8 mouse cellular contexts compared by ENCODE assay signal in genomic region chr5:30870131-30870406, GRCm38 (mm10). TPM values are rescaled to one million over a fixed set of nuclear protein-coding genes. Genes with fewer than 3 reads are reported as not detected.
A peak's percentile ranks its signal among the peaks of the same experiment; 100 is the strongest.
DNase-seq lines count a peak whose midpoint lies in the region; ATAC-seq and TF ChIP-seq lines count a peak whose summit lies in the region.

No protein-coding gene starts in this region.

- no peak for DNase-seq in left cerebral cortex, adult 2 months (ENCODE audit: extremely low spot score in 1 of 2, low spot score in 2 of 2)
- no peak for DNase-seq in left cerebral cortex, postnatal 10 days (ENCODE audit: extremely low spot score in 1 of 2, low spot score in 2 of 2)
- DNase-seq in adrenal gland, postnatal 10 days = no peak
- no peak for DNase-seq in cerebellum, adult 18-20 months
- DNase-seq in layer of hippocampus, postnatal 14 days (ENCODE audit: low spot score in 2 of 2) = no peak

- H3K4me2 ChIP-seq in embryonic facial prominence, embryonic 13.5 days = peak overlapping the region; percentile 82
- peak overlapping the region; percentile 71 for H3K4me2 ChIP-seq in intestine, embryonic 15.5 days (replicated peaks)
- H3K4me2 ChIP-seq in neural tube, embryonic 12.5 days (replicated peaks) = peak overlapping the region; percentile 86

- H3K27me3 ChIP-seq in embryonic facial prominence, embryonic 13.5 days = no peaks in the 10 kb centered on the region
- no peaks in the 10 kb centered on the region for H3K27me3 ChIP-seq in intestine, embryonic 15.5 days (replicated peaks)
- no peaks in the 10 kb centered on the region for H3K27me3 ChIP-seq in neural tube, embryonic 12.5 days (replicated peaks)

- H3K9ac ChIP-seq in embryonic facial prominence, embryonic 13.5 days = peak overlapping the region; percentile 96
- peak overlapping the region; percentile 95 for H3K9ac ChIP-seq in intestine, embryonic 15.5 days
- peak overlapping the region; percentile 88 for H3K9ac ChIP-seq in neural tube, embryonic 12.5 days

- no peak for TF ChIP-seq CTCF in left cerebral cortex, adult 2 months (IDR thresholded peaks at IDR 0.05)

- intact Hi-C loops in left cerebral cortex, adult 2 months (cut with DNase I) = loop anchor here (1.0 kb wide), 1 partner anchor 17 kb away; no protein-coding TSS in a partner anchor
- intact Hi-C loops in left cerebral cortex, postnatal 10 days (cut with DNase I) = no loop called here

- peaks cover 17% of the 10 kb centered on the region for H3K4me1 ChIP-seq in embryonic facial prominence, embryonic 13.5 days
- H3K4me1 ChIP-seq in intestine, embryonic 15.5 days (replicated peaks) = peaks cover 12% of the 10 kb centered on the region
- H3K4me1 ChIP-seq in neural tube, embryonic 12.5 days = peaks cover 9% of the 10 kb centered on the region

- no peaks in the 10 kb centered on the region for H3K9me3 ChIP-seq in embryonic facial prominence, embryonic 13.5 days
- no peaks in the 10 kb centered on the region for H3K9me3 ChIP-seq in intestine, embryonic 15.5 days
- no peaks in the 10 kb centered on the region for H3K9me3 ChIP-seq in neural tube, embryonic 12.5 days

- H3K4me3 ChIP-seq in left cerebral cortex, adult 2 months = peak overlapping the region; percentile 88
- H3K4me3 ChIP-seq in embryonic facial prominence, embryonic 13.5 days = peak overlapping the region; percentile 87
- peak overlapping the region; percentile 88 for H3K4me3 ChIP-seq in intestine, embryonic 15.5 days (replicated peaks)
- peak overlapping the region; percentile 83 for H3K4me3 ChIP-seq in neural tube, embryonic 12.5 days

- peak overlapping the region; percentile 82; the same call in 1 of the 2 replicates for H3K27ac ChIP-seq in left cerebral cortex, adult 2 months
- H3K27ac ChIP-seq in embryonic facial prominence, embryonic 13.5 days = peak overlapping the region; percentile 49; the same call in 1 of the 2 replicates
- peak overlapping the region; percentile 60; the same call in 1 of the 2 replicates for H3K27ac ChIP-seq in intestine, embryonic 15.5 days
- H3K27ac ChIP-seq in neural tube, embryonic 12.5 days = no peak overlapping the region; the same call in 1 of the 2 replicates

- 28% methylated on average over 2 of the region's 2 CpGs for WGBS in embryonic facial prominence, embryonic 13.5 days
- WGBS in intestine, embryonic 15.5 days = 18% methylated on average over 2 of the region's 2 CpGs
- 19% methylated on average over 2 of the region's 2 CpGs for WGBS in neural tube, embryonic 12.5 days

- H3K36me3 ChIP-seq in embryonic facial prominence, embryonic 13.5 days = peaks cover 55% of the 10 kb centered on the region
- H3K36me3 ChIP-seq in intestine, embryonic 15.5 days = peaks cover 33% of the 10 kb centered on the region
- H3K36me3 ChIP-seq in neural tube, embryonic 12.5 days = peaks cover 55% of the 10 kb centered on the region

- ATAC-seq in embryonic facial prominence, embryonic 13.5 days (ENCODE audit: insufficient number of reproducible peaks, insufficient read depth, low FRiP score, low TSS enrichment, low read depth) = no peak
- ATAC-seq in intestine, embryonic 15.5 days = no peak
- ATAC-seq in neural tube, embryonic 12.5 days (ENCODE audit: low FRiP score, low read depth) = no peak

RNA-seq across cellular contexts. Expression of gene Tmem214, which starts 2.3 kb away (rescaled TPM):
- total RNA-seq in left cerebral cortex, adult 2 months (2021) = 10 to 100 TPM; 64.2 to 71.0 TPM
- 10 to 100 TPM; 61.3 to 66.5 TPM for total RNA-seq in left cerebral cortex, postnatal 10 days (2021)
- polyA plus RNA-seq in embryonic facial prominence, embryonic 13.5 days (2015; fragmentation: Nextera tagmentation; extraction: Ambion mirVana) = 71.1 and 82.2 TPM in 2 replicates
- 72.3 and 76.3 TPM in 2 replicates for polyA plus RNA-seq in intestine, embryonic 15.5 days (2015; fragmentation: Nextera tagmentation; extraction: Ambion mirVana)
- 60.2 and 61.4 TPM in 2 replicates for polyA plus RNA-seq in neural tube, embryonic 12.5 days (2016; fragmentation: Nextera tagmentation; extraction: Ambion mirVana)
- total RNA-seq in adrenal gland, postnatal 10 days (2021) = 10 to 100 TPM; 49.4 to 50.4 TPM
- 10 to 100 TPM; 62.4 to 69.4 TPM for total RNA-seq in layer of hippocampus, postnatal 14 days (2021)

RNA-seq across cellular contexts. Expression of gene Agbl5, which starts 18.4 kb away (rescaled TPM):
- 10 to 100 TPM; 17.2 to 17.8 TPM for total RNA-seq in left cerebral cortex, adult 2 months (2021)
- 10 to 100 TPM; 19.5 to 22.2 TPM for total RNA-seq in left cerebral cortex, postnatal 10 days (2021)
- polyA plus RNA-seq in embryonic facial prominence, embryonic 13.5 days (2015; fragmentation: Nextera tagmentation; extraction: Ambion mirVana) = 28.6 and 32.8 TPM in 2 replicates
- 13.9 and 16.4 TPM in 2 replicates for polyA plus RNA-seq in intestine, embryonic 15.5 days (2015; fragmentation: Nextera tagmentation; extraction: Ambion mirVana)
- polyA plus RNA-seq in neural tube, embryonic 12.5 days (2016; fragmentation: Nextera tagmentation; extraction: Ambion mirVana) = 27.5 and 29.0 TPM in 2 replicates
- total RNA-seq in adrenal gland, postnatal 10 days (2021) = 10 to 100 TPM; 12.4 to 17.0 TPM
- total RNA-seq in layer of hippocampus, postnatal 14 days (2021) = 10 to 100 TPM; 12.7 to 14.7 TPM

RNA-seq across cellular contexts. Expression of gene Ost4, which starts 37.5 kb away (rescaled TPM):
- total RNA-seq in left cerebral cortex, adult 2 months (2021) = 100 to 1,000 TPM in 1 of 2 experiments, 10 to 100 TPM in 1; 91.9 to 106 TPM
- total RNA-seq in left cerebral cortex, postnatal 10 days (2021) = 100 to 1,000 TPM in 1 of 2 experiments, 10 to 100 TPM in 1; 98.0 to 102 TPM
- 415 and 422 TPM in 2 replicates for polyA plus RNA-seq in embryonic facial prominence, embryonic 13.5 days (2015; fragmentation: Nextera tagmentation; extraction: Ambion mirVana)
- polyA plus RNA-seq in intestine, embryonic 15.5 days (2015; fragmentation: Nextera tagmentation; extraction: Ambion mirVana) = 449 and 476 TPM in 2 replicates
- polyA plus RNA-seq in neural tube, embryonic 12.5 days (2016; fragmentation: Nextera tagmentation; extraction: Ambion mirVana) = 294 and 304 TPM in 2 replicates
- total RNA-seq in adrenal gland, postnatal 10 days (2021) = 100 to 1,000 TPM; 208 to 219 TPM
- 100 to 1,000 TPM; 100 to 108 TPM for total RNA-seq in layer of hippocampus, postnatal 14 days (2021)

RNA-seq across cellular contexts. Expression of gene Emilin1, which starts 43.1 kb away (rescaled TPM):
- total RNA-seq in left cerebral cortex, adult 2 months (2021) = 1 to 10 TPM; 3.0 to 3.3 TPM
- 1 to 10 TPM; 5.1 to 5.5 TPM for total RNA-seq in left cerebral cortex, postnatal 10 days (2021)
- polyA plus RNA-seq in embryonic facial prominence, embryonic 13.5 days (2015; fragmentation: Nextera tagmentation; extraction: Ambion mirVana) = 199 and 251 TPM in 2 replicates
- 183 and 190 TPM in 2 replicates for polyA plus RNA-seq in intestine, embryonic 15.5 days (2015; fragmentation: Nextera tagmentation; extraction: Ambion mirVana)
- 63.7 and 75.3 TPM in 2 replicates for polyA plus RNA-seq in neural tube, embryonic 12.5 days (2016; fragmentation: Nextera tagmentation; extraction: Ambion mirVana)
- 10 to 100 TPM; 60.0 to 63.4 TPM for total RNA-seq in adrenal gland, postnatal 10 days (2021)
- 1 to 10 TPM; 3.9 to 4.5 TPM for total RNA-seq in layer of hippocampus, postnatal 14 days (2021)

RNA-seq across cellular contexts. Expression of gene Khk, which starts 51.2 kb away (rescaled TPM):
- 10 to 100 TPM; 15.3 to 19.3 TPM for total RNA-seq in left cerebral cortex, adult 2 months (2021)
- 1 to 10 TPM; 7.3 to 8.0 TPM for total RNA-seq in left cerebral cortex, postnatal 10 days (2021)
- 17.4 and 17.8 TPM in 2 replicates for polyA plus RNA-seq in embryonic facial prominence, embryonic 13.5 days (2015; fragmentation: Nextera tagmentation; extraction: Ambion mirVana)
- polyA plus RNA-seq in intestine, embryonic 15.5 days (2015; fragmentation: Nextera tagmentation; extraction: Ambion mirVana) = 23.3 and 26.9 TPM in 2 replicates
- 6.7 and 8.6 TPM in 2 replicates for polyA plus RNA-seq in neural tube, embryonic 12.5 days (2016; fragmentation: Nextera tagmentation; extraction: Ambion mirVana)
- 10 to 100 TPM; 64.3 to 89.4 TPM for total RNA-seq in adrenal gland, postnatal 10 days (2021)
- total RNA-seq in layer of hippocampus, postnatal 14 days (2021) = 10 to 100 TPM; 11.5 to 12.9 TPM
